23 mouse cellular contexts compared by ENCODE assay signal in the genomic region with DNA sequence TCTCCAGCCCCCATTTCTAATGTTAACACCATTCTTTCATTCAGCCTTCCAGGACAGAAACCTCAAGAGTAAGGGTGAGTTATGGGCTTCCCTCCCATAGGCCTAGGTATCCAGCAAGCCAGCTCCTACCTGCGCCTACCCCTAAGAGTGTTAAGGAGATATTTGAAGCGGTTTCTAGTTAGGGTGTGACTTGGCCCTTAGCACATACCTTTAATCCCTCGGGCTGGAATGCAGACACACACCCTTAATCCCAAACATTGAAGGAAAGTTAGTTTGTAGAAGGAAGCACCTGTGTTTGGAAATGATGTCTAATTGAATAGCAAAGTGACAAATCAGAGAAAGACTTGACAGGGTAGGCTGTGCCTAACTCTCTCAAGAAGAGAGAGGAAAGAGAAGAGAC.
"Had no signal": no experiment of that assay in that cellular context is flagged by ENCODE, and none has a peak within 500 bp of the region (broad histone marks: within the 10 kb centered on the region; RNA-seq: fewer than 3 reads in every experiment).

No protein-coding gene starts in this region.

- H3K9ac ChIP-seq: forebrain, postnatal 0 days; heart, embryonic 13.5 days; heart, embryonic 15.5 days; hindbrain, embryonic 13.5 days; hindbrain, embryonic 15.5 days; limb, embryonic 12.5 days had no signal

- ATAC-seq: forebrain, postnatal 0 days; hindbrain, postnatal 0 days; intestine, postnatal 0 days had no signal

- H3K27ac ChIP-seq: heart, adult 2 months; heart, embryonic 15.5 days; hindbrain, embryonic 13.5 days; hindbrain, embryonic 15.5 days; hindbrain, postnatal 0 days; layer of hippocampus, adult 2 months; left cerebral cortex, adult 2 months; limb, embryonic 10.5 days; limb, embryonic 12.5 days had no signal

- H3K9me3 ChIP-seq: heart, embryonic 13.5 days; heart, embryonic 15.5 days; hindbrain, embryonic 13.5 days; hindbrain, embryonic 15.5 days; limb, embryonic 10.5 days had no signal

- H3K27me3 ChIP-seq: heart, embryonic 13.5 days; heart, embryonic 15.5 days; hindbrain, embryonic 13.5 days; hindbrain, embryonic 15.5 days; limb, embryonic 12.5 days had no signal

- H3K4me3 ChIP-seq: heart, adult 2 months; heart, embryonic 13.5 days; heart, embryonic 15.5 days; hindbrain, embryonic 13.5 days; hindbrain, embryonic 15.5 days; layer of hippocampus, adult 2 months; left cerebral cortex, adult 2 months; limb, embryonic 10.5 days; limb, embryonic 12.5 days had no signal

- H3K4me2 ChIP-seq: heart, embryonic 11.5 days; heart, embryonic 13.5 days; heart, embryonic 15.5 days; hindbrain, embryonic 13.5 days; hindbrain, embryonic 15.5 days; limb, embryonic 12.5 days had no signal

- H3K36me3 ChIP-seq: heart, embryonic 13.5 days; heart, embryonic 15.5 days; hindbrain, embryonic 13.5 days; hindbrain, embryonic 15.5 days; limb, embryonic 10.5 days; limb, embryonic 12.5 days had no signal

- DNase-seq: forebrain, postnatal 0 days; gastrocnemius, postnatal 14 days; gastrocnemius, postnatal 36 days; heart, postnatal 14 days; heart, postnatal 36 days; kidney, adult 18-20 months; kidney, adult 8-10 months; kidney, postnatal 10 days; kidney, postnatal 25 days; kidney, postnatal 4 days; liver had no signal
